Mouse (Mus musculus): ENCODE results near the gene Commd1.

Gene Commd1

GRCm38 (mm10) chr11:22893075-22893474 is 89.1 kb downstream of the Commd1 start:
- CTCF ChIA-PET = no interaction called here

GRCm38 (mm10) chr11:22892466-22892865 is 89.7 kb downstream of the Commd1 start:
- CTCF ChIA-PET = interaction anchor here (1.0 kb wide), 1 partner anchor 9 kb away, joined by 3 read pairs; no protein-coding TSS in a partner anchor

DNA sequence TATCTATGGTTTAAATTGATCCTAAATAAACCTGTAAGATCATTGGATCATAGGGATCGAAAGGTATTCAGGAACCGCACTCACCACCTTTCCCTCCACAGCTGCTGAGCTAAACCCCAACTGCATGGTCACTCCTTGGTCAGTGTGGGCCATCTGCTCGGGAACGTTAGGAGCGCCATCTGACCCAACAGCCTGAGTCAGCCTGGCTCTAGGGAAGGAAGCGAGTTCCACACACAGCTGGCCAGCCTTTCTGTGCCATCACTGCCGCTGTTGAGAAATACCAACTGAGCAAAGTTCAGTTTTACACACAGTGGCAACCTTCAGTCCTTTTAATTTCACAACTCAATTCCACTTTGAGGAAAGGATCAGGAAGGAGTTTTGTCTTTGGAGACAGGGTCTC is 90.3 kb downstream of the Commd1 start:
- CTCF ChIA-PET = interaction anchor here (1.0 kb wide), 1 partner anchor 10 kb away, joined by 3 read pairs; no protein-coding TSS in a partner anchor

DNA sequence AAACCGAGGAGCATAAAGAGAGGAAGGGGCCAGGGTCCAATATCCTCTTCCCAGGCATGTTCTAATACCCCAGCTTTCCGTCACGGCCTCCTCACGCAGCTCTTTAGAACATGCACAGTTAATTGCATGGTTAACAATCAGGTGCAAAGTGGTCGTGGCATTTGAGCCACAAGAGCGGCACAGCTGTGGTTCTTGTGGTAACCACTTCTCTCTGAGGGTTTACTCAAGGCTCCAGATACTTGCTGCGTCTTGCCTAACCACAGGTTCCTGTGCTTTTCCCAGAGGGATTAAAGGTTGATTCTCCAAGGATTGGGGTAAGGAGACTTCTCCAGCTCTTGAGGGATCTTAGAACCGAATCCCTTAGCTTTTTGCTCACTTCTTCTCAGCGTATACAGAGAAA is 90.9 kb downstream of the Commd1 start:
- CTCF ChIA-PET = interaction anchor here (0.5 to 0.6 kb wide), 2 partner anchors 28 to 72 kb away, joined by 3 to 4 read pairs; no protein-coding TSS in a partner anchor

GRCm38 (mm10) chr11:22889224-22889623 is 93.0 kb downstream of the Commd1 start:
- CTCF ChIA-PET = interaction anchor here (0.5 kb wide), 1 partner anchor 866 kb away, joined by 5 read pairs; no protein-coding TSS in a partner anchor

GRCm38 (mm10) chr11:22886991-22887390 is 95.2 kb downstream of the Commd1 start:
- CTCF ChIA-PET = no interaction called here

- CTCF ChIA-PET = interaction anchor here (0.6 kb wide), 1 partner anchor 14 kb away, joined by 3 read pairs; no protein-coding TSS in a partner anchor
These were observed 96.8 kb downstream of the Commd1 start for GRCm38 (mm10) chr11:22885350-22885749.

GRCm38 (mm10) chr11:22883676-22884075 is 98.5 kb downstream of the Commd1 start:
- CTCF ChIA-PET = no interaction called here

- CTCF ChIA-PET = no interaction called here
These were observed 99.3 kb downstream of the Commd1 start for GRCm38 (mm10) chr11:22882926-22883325.

DNA sequence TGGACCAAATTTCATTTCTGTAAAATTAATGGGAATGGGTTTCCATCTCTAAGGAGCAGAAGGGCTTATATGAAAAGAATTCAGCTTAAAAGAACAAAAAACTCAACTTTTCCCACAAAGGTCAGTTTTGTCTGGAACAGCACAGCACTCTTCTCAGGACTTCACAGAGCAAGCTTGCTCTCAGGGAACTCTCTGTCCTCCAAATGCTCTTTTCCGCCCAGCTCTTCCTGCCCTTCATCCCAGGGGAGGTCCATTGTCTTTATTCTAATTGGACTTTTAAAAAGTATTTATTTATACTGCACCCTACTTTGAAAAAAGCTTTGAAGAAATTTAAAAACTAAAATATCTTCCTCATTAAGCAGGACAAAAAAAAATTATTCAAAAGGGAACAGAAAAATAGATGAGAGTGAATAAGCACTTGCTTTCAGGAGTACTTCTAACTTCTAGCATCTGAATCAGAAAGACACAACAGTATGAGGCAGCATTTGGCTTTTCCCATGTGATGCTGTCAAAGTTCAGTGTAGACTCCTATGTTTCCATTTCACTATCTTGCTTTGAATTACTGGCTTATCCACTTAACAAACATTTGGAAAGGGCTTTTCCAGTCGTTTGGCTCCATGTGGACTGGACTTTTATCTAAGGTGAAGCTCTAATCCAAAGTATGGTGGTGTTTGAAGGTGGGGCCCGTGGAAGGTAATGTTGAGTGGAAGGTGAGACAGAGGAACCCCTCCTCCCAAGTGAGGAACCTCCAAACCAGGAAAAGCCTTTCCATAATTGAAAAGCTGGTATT is 101.6 kb downstream of the Commd1 start:
- CTCF ChIA-PET = no interaction called here

- CTCF ChIA-PET = no interaction called here
These were observed 102.5 kb downstream of the Commd1 start for GRCm38 (mm10) chr11:22879645-22880044.

DNA sequence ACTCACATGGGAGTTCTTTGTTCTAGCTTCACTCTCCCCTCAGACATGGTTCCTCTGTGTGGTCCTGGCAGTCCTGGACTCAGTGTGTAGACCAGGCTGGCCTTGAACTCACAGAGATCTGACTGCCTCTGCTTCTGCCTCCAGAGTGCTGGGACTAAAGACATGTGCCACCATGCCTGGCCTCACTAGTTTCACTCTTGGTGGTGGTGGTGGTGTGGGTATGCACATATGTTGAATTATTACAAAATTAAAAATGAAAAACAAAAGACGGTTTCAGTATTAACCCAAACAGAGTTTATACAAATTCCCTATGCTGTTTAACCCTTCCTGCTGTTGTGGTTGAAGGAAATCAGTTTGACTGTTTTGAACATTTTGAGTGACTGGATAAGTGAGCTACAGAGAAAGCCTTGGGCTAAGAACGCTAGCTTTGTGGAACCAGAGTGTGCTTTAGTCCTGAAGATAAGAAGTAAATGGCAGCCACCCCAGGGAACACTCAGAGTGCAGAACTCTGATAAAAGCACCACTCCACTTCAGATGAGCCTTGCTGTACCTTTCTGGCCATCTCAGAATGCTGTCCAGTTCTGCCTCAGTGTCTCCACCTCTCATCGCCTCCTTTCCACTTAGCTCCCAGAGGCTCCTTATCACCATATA is 105.4 kb downstream of the Commd1 start:
- CTCF ChIA-PET = no interaction called here

- CTCF ChIA-PET = interaction anchor here (0.6 kb wide), 1 partner anchor 44 kb away, joined by 11 read pairs; no protein-coding TSS in a partner anchor
These were observed 106.9 kb downstream of the Commd1 start for GRCm38 (mm10) chr11:22875279-22875678.

DNA sequence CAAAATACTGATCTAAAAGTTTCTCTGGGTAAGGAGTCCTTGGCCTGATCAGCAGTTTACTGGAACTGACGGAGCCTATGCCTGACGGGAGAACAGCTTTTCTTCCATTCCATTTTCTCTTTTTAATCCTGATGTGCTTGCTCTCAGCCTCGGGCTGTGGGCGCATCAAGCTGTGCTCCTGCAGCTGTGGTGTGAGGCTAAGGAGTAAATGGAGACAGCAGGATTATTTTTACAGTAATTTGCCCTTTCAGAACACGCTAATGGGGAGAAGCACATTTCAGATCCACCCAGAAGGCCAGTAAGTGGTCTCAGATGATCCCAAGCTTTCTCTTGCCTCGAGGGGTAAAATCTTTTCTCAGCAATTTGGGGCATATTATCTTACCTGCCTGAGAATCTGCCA is 107.4 kb downstream of the Commd1 start:
- CTCF ChIA-PET = no interaction called here

DNA sequence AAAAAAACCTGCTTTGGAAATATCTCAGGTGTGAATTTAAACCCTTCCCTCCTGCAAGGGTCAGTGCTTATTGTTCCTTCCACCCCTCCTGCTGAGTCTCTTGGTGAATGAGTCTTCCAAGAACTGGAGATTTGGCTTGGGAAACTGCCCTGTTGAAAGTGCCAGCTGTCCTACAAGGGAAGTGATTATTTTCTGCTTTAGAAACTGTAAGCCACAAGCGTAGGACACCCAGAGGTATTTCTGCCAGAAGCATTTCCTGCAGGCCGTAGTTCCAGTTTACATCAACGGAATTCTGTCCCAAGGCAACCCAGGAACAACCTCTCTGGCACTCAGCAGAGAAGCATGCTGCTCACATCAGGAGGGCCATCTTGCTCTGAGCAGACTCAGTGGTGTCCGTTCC is 108.8 kb downstream of the Commd1 start:
- CTCF ChIA-PET = no interaction called here

- CTCF ChIA-PET = interaction anchor here (0.7 to 0.8 kb wide), 2 partner anchors 20 to 78 kb away, joined by 3 read pairs; no protein-coding TSS in a partner anchor
These were observed 109.9 kb downstream of the Commd1 start for GRCm38 (mm10) chr11:22872307-22872680.

DNA sequence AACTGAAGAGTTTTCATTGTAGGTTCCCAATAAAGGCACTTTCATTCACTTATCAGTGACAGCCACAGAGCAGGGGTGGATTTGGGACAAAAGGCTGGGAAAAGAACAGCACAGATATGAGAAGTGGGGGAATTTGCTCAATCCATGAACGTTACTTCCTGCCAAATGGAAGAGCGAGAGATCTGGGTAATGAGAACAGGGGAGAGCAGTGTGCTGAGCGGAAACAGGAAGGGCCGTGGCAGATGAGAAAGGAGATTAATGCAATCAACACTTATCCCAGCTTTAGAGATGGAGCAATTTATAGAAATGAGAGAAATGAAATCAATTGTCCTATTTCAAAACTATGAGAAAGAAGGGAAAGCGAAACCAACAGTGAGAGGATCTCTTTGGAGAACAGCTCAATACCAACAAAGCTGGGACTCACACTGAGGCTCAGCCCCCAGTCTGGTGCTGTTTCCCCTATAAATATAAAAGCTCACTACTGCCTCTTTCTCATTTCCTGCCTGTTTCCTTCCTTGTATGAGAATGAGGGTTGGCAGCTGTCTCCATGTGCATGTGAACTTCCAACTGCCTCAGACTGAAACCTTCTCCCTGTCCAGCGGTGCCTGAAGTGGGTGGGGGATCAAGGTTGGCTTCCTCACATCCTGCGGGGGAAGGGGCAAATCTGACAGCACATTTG is 110.4 kb downstream of the Commd1 start:
- CTCF ChIA-PET = interaction anchor here (0.5 to 0.8 kb wide), 3 partner anchors 14 to 79 kb away, joined by 3 read pairs; no protein-coding TSS in a partner anchor

DNA sequence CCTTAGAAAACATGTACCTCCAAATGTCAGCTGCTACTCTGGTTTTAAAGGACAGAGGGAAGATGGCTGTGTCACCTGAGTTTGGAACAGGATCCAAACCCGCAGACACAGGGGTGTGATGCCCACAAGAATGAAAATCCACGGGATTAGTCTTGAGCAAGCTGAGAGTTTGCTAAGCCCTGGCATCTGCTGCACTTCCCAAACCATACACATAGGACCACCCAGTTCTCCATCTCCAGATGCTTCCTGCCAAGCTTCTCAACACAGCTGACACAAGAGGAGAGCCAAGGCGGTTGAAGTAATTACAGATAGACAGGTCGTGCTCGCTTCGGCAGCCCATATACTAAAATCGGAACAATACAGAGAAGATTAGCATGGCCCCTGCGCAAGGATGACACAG is 113.6 kb downstream of the Commd1 start:
- CTCF ChIA-PET = no interaction called here

- CTCF ChIA-PET = no interaction called here
These were observed 114.5 kb downstream of the Commd1 start for GRCm38 (mm10) chr11:22867691-22868090.

DNA sequence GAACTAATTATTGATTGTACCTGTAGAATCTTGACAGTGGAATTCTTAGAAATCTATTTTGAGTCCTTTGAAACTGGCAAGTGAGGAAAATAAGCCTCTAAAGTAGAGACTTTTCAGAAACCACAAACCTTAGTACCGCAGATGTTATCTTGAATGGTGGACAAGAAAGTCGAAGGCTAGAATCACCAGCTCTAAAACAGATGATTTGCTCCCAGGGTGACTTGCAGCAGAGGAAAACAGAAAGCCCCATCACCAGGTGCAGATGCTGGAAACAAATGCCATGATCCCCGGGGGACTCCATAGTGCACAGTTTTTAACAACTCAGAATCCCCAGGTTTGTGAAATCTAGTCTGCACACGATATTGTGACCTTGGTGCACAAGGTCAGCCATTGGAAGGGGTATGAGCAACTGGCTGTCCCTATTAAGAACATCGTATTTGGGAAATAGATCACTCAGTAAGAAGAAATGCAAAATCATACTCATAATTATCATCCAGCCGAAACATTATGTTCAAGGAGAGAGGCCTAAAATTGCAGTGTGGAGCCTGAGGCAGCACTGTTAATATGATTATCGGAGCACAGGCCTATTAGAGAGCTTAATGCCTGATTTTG is 116.4 kb downstream of the Commd1 start:
- CTCF ChIA-PET = no interaction called here

- CTCF ChIA-PET = no interaction called here
These were observed 117.7 kb downstream of the Commd1 start for GRCm38 (mm10) chr11:22864305-22865060.
